Comparison of ENCODE assay signal across 8 mouse cellular contexts in genomic region chr8:126298296-126299093, GRCm38 (mm10). TPM values are rescaled to one million over a fixed set of nuclear protein-coding genes. Genes with fewer than 3 reads are reported as not detected.
DNase-seq lines count a peak whose midpoint lies in the region; ATAC-seq lines count a peak whose summit lies in the region.

Slc35f3 (plus strand) TSS chr8:126298558.

- H3K4me1 ChIP-seq in heart, embryonic 10.5 days, result peaks cover 14% of the 10 kb centered on the region
- peaks cover 9% of the 10 kb centered on the region for H3K4me1 ChIP-seq in heart, embryonic 15.5 days (replicated peaks)
- H3K4me1 ChIP-seq in liver, embryonic 12.5 days, result 0 out of 2 replicates have a peak, but pooled peaks cover 3% of the 10 kb centered on the region
- H3K4me1 ChIP-seq in neural tube, embryonic 12.5 days, result peaks cover 6% of the 10 kb centered on the region; the same call in 1 of the 2 replicates

- peak within 1 kb of the TSS; percentile 42 for H3K27ac ChIP-seq in heart, embryonic 10.5 days
- no peak within 1 kb of the TSS for H3K27ac ChIP-seq in heart, embryonic 15.5 days
- no peak within 1 kb of the TSS for H3K27ac ChIP-seq in liver, embryonic 12.5 days
- H3K27ac ChIP-seq in neural tube, embryonic 12.5 days, result no peak within 1 kb of the TSS

- no peaks in the 10 kb centered on the region for H3K36me3 ChIP-seq in heart, embryonic 10.5 days
- no peaks in the 10 kb centered on the region for H3K36me3 ChIP-seq in heart, embryonic 15.5 days
- no peaks in the 10 kb centered on the region for H3K36me3 ChIP-seq in liver, embryonic 12.5 days
- no peaks in the 10 kb centered on the region for H3K36me3 ChIP-seq in neural tube, embryonic 12.5 days

- peak within 1 kb of the TSS; percentile 92 for H3K4me2 ChIP-seq in heart, embryonic 15.5 days
- H3K4me2 ChIP-seq in liver, embryonic 12.5 days, result peak within 1 kb of the TSS; percentile 64
- H3K4me2 ChIP-seq in neural tube, embryonic 12.5 days (replicated peaks), result peak within 1 kb of the TSS; percentile 97

- ATAC-seq in heart, embryonic 15.5 days (replicated peaks; ENCODE audit: insufficient number of reproducible peaks, insufficient read depth, low FRiP score, low read depth), result no peak; the same call in 1 of the 2 replicates
- ATAC-seq in liver, embryonic 12.5 days, result no peak
- ATAC-seq in neural tube, embryonic 12.5 days (ENCODE audit: low FRiP score, low read depth), result peak; percentile 74

- H3K27me3 ChIP-seq in heart, embryonic 10.5 days (ENCODE audit: insufficient read depth, poor library complexity, severe bottlenecking), result peaks cover 44% of the 10 kb centered on the region
- peaks cover 45% of the 10 kb centered on the region for H3K27me3 ChIP-seq in heart, embryonic 15.5 days
- peaks cover 48% of the 10 kb centered on the region for H3K27me3 ChIP-seq in liver, embryonic 12.5 days (replicated peaks)
- peaks cover 28% of the 10 kb centered on the region for H3K27me3 ChIP-seq in neural tube, embryonic 12.5 days (replicated peaks)

- no peaks in the 10 kb centered on the region for H3K9me3 ChIP-seq in heart, embryonic 10.5 days
- no peaks in the 10 kb centered on the region for H3K9me3 ChIP-seq in heart, embryonic 15.5 days (replicated peaks)
- H3K9me3 ChIP-seq in liver, embryonic 12.5 days (replicated peaks), result no peaks in the 10 kb centered on the region
- no peaks in the 10 kb centered on the region for H3K9me3 ChIP-seq in neural tube, embryonic 12.5 days

- DNase-seq in heart, embryonic 10.5 days (ENCODE audit: low spot score), result no peak
- no peak for DNase-seq in heart, adult 9 months (ENCODE audit: low spot score in 2 of 2)
- peak; percentile 41 for DNase-seq in embryo, embryonic 10.5 days (ENCODE audit: low spot score)
- DNase-seq in kidney, postnatal 14 days, result peak; percentile 77
- DNase-seq in B cell, adult 2 months, result no peak

- H3K4me3 ChIP-seq in heart, embryonic 10.5 days, result peak within 1 kb of the TSS; percentile 70
- peak within 1 kb of the TSS; percentile 52 for H3K4me3 ChIP-seq in heart, embryonic 15.5 days
- peak within 1 kb of the TSS; percentile 36 for H3K4me3 ChIP-seq in liver, embryonic 12.5 days
- peak within 1 kb of the TSS; percentile 52 for H3K4me3 ChIP-seq in neural tube, embryonic 12.5 days

- under 1% methylated on average over 71 of the region's 72 CpGs for WGBS in heart, embryonic 10.5 days
- 1% methylated on average over 65 of the region's 72 CpGs for WGBS in heart, embryonic 15.5 days
- 3% methylated on average over 71 of the region's 72 CpGs for WGBS in liver, embryonic 12.5 days (ENCODE audit: insufficient replicate concordance)
- under 1% methylated on average over 72 of the region's 72 CpGs for WGBS in neural tube, embryonic 12.5 days

- peak within 1 kb of the TSS; percentile 43 for H3K9ac ChIP-seq in heart, embryonic 15.5 days
- H3K9ac ChIP-seq in liver, embryonic 12.5 days, result 0 out of 2 replicates have a peak within 1 kb of the TSS, but pooled peaks have one; percentile 7
- peak within 1 kb of the TSS; percentile 56 for H3K9ac ChIP-seq in neural tube, embryonic 12.5 days

RNA-seq across cellular contexts. Expression of gene Slc35f3, which starts in this region (rescaled TPM):
- polyA plus RNA-seq in heart, embryonic 10.5 days (2016; fragmentation: Nextera tagmentation; extraction: Ambion mirVana), result 0.11 TPM in 1 of 2 replicates, not detected in the other
- polyA plus RNA-seq in heart, embryonic 15.5 days (2015; fragmentation: Nextera tagmentation; extraction: Ambion mirVana), result 0.28 TPM in 1 of 2 replicates, not detected in the other
- polyA plus RNA-seq in liver, embryonic 12.5 days (2016; fragmentation: Nextera tagmentation; extraction: Ambion mirVana), result 0.05 TPM in 1 of 2 replicates, not detected in the other
- polyA plus RNA-seq in neural tube, embryonic 12.5 days (2016; fragmentation: Nextera tagmentation; extraction: Ambion mirVana), result 0.36 and 0.61 TPM in 2 replicates

Comparison
In these comparisons a context has a peak if more than half of its experiments do, and no peak if none do; other contexts are left out.
1. Peak in ATAC-seq, H3K4me3 ChIP-seq, H3K9ac ChIP-seq and H3K4me2 ChIP-seq in neural tube, embryonic 12.5 days; RNA of the gene not detected or under 1 TPM.
2. DNase-seq: peak in embryo, embryonic 10.5 days (single experiment) and kidney, postnatal 14 days (single experiment); none in heart, embryonic 10.5 days (single experiment), heart, adult 9 months (0 of 2) and B cell, adult 2 months (0 of 2).
3. Peak in every context shown above with its lines, with median percentiles within 50 percentile points of each other: H3K4me3 ChIP-seq, H3K4me2 ChIP-seq and H3K9ac ChIP-seq.